Mouse (Mus musculus) MEL (cell line): ENCODE results near the gene Naa20.

Source experiments
- CTCF ChIP-seq, 3 experiments: IDR thresholded peaks in 2 of 3; conservative IDR thresholded peaks in 1 of 3; 2 replicates each; pipeline ENCODE4 v1.5.1; 2011 to 2012; ENCODE audit warnings: low read length in 3 of 3, low read depth in 2 of 3, mild to moderate bottlenecking in 2 of 3, improper control_type of control experiment in 1 of 3, inconsistent platforms in 1 of 3, mixed read lengths in 1 of 3, moderate library complexity in 1 of 3; ENCODE audit not compliant: control insufficient read depth in 1 of 3, insufficient read depth in 1 of 3, poor library complexity in 1 of 3, severe bottlenecking in 1 of 3
- ELF1 ChIP-seq: IDR thresholded peaks from 2 replicates; pipeline ENCODE4 v1.6.1; 2014; ENCODE audit warnings: low read depth, mild to moderate bottlenecking, inconsistent platforms, low read length, improper control_type of control experiment, moderate library complexity
- GATA1 ChIP-seq: IDR thresholded peaks from 2 replicates; pipeline ENCODE4 v1.6.1; 2011; ENCODE audit warnings: low read depth, low read length, improper control_type of control experiment
- POLR2AphosphoS2 ChIP-seq: IDR thresholded peaks from 2 replicates; pipeline ENCODE4 v1.6.1; 2011; ENCODE audit warnings: low read length, improper control_type of control experiment

DNA sequence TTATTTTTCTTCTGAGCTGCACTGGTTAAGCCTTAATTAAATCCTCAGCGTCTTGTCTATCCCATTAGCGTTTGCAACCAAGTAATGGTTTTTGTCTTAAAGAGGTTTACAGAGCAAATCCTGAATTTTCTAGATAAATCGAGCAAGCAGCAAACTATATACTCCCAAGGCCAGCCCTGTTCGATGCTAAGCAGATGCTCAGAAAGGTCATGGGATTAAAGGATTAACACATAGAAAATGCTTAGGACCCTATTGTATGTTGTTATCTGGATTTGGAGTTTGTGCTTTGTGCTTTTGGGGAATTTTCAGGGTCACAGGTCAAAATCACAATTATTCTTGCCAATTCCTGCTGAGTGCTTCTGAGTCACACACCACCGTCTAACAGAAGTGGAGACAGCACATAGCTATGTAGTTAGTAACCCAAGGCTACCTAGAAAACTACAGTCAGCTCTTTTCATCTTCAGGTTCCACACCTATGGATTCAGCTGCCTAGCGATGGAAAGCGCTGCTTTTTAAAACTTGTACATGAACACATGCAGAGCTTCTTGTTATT lies 46.6 kb downstream of the Naa20 start:
- TF ChIP-seq GATA1 (no peak), ELF1 (no peak), POLR2AphosphoS2 (no peak), CTCF (IDR thresholded peaks at IDR 0.05 in 2 of 3, conservative IDR thresholded peaks at IDR 0.05 in 1 of 3; ENCODE audit: control insufficient read depth in 1 of 3, insufficient read depth in 1 of 3, low read depth in 2 of 3, low read length in 3 of 3, poor library complexity in 1 of 3, severe bottlenecking in 1 of 3) (no peak)
